Mouse (Mus musculus) kidney, embryonic 14.5 days (tissue): ENCODE results near the gene Clmp. TPM values are rescaled to one million over a fixed set of nuclear protein-coding genes. Genes with fewer than 3 reads are reported as not detected.
A peak's percentile ranks its signal among the peaks of the same experiment; 100 is the strongest.

ENCODE experiments used
- ATAC-seq: fragments of 200-750 bp; cut with Nextera tagmentation; 2 replicates; pipeline ENCODE4 v1.8.0; 2017; ENCODE audit warnings: moderate number of reproducible peaks, mild to moderate bottlenecking, moderate TSS enrichment, moderate library complexity; ENCODE audit not compliant: low FRiP score, low TSS enrichment
- H3K27ac ChIP-seq: fragments of 300-500 bp; sonication (generic); 2 replicates; pipeline ENCODE4 v1.5.1; 2014; ENCODE audit warnings: low read depth, mild to moderate bottlenecking, low read length, moderate library complexity, mixed read lengths
- H3K27me3 ChIP-seq: fragments of 300-500 bp; sonication (generic); 2 replicates; pipeline ENCODE4 v1.6.1; 2014; ENCODE audit warnings: mild to moderate bottlenecking, low read length; ENCODE audit not compliant: control insufficient read depth, insufficient read depth
- H3K36me3 ChIP-seq: fragments of 300-500 bp; sonication (generic); 2 replicates; pipeline ENCODE4 v1.6.1; 2014; ENCODE audit warnings: low read length, mixed read lengths; ENCODE audit not compliant: control insufficient read depth, insufficient read depth
- H3K4me1 ChIP-seq: fragments of 300-500 bp; sonication (generic); 2 replicates; pipeline ENCODE4 v1.6.1; 2014; ENCODE audit warnings: low read length, mixed read lengths; ENCODE audit not compliant: control insufficient read depth, insufficient read depth
- H3K4me2 ChIP-seq: fragments of 300-500 bp; sonication (generic); replicated peaks from 2 replicates; pipeline ENCODE4 v1.6.1; 2014; ENCODE audit warnings: low read depth, mild to moderate bottlenecking, low read length
- H3K4me3 ChIP-seq: fragments of 300-500 bp; sonication (generic); 2 replicates; pipeline ENCODE4 v1.5.1; 2014; ENCODE audit warnings: mild to moderate bottlenecking, low read length
- H3K9ac ChIP-seq: fragments of 300-500 bp; sonication (generic); 2 replicates; pipeline ENCODE4 v1.6.1; 2014; ENCODE audit warnings: low read depth, mild to moderate bottlenecking, low read length, moderate library complexity
- H3K9me3 ChIP-seq: fragments of 300-500 bp; sonication (generic); 2 replicates; pipeline ENCODE4 v1.6.1; 2016; ENCODE audit warnings: low read length; ENCODE audit not compliant: control insufficient read depth
- WGBS: fragments of 180-500 bp; shearing (Covaris S2); extraction: QIAGEN DNeasy Blood & Tissue Kit; methylation state at CpG from one replicate; pipeline ENCODE4 v1.1.7; 2014; 5-methylcytosine and 5-hydroxymethylcytosine counted together
- polyA plus RNA-seq: library from polyadenylated mRNA; unstranded; fragments of >200 nt; fragmentation: Nextera tagmentation; extraction: Ambion mirVana; gene quantifications from 2 replicates; pipeline ENCODE4 v1.2.1, GENCODE M21; 2014

The Clmp gene
- polyA plus RNA-seq, 1 experiment from 2014 or later, result 41.5 TPM

GRCm38 (mm10) chr9:40717875-40718185 is 32.1 kb downstream of the Clmp start:
- Histone ChIP-seq H3K9me3 (no peaks in the 10 kb centered on the region), H3K4me3 (no peak overlapping the region), H3K9ac (no peak overlapping the region), H3K4me1 (peaks cover 32% of the 10 kb centered on the region), H3K27me3 (no peaks in the 10 kb centered on the region), H3K27ac (peak overlapping the region; percentile 67; the same call in 1 of the 2 replicates), H3K4me2 (no peak overlapping the region; the same call in 1 of the 2 replicates), H3K36me3 (no peaks in the 10 kb centered on the region)
- peak; percentile 61 for ATAC-seq
- 6% methylated on average over 7 of the region's 7 CpGs for WGBS

GRCm38 (mm10) chr9:40720881-40721280 is 35.1 kb downstream of the Clmp start:
- H3K36me3 ChIP-seq, result no peaks in the 10 kb centered on the region
- H3K27ac ChIP-seq, result no peak overlapping the region
- no peaks in the 10 kb centered on the region for H3K9me3 ChIP-seq
- peaks cover 47% of the 10 kb centered on the region for H3K4me1 ChIP-seq
- 32% methylated on average over 7 of the region's 7 CpGs for WGBS
- H3K27me3 ChIP-seq, result no peaks in the 10 kb centered on the region
- ATAC-seq, result no peak
- H3K9ac ChIP-seq, result no peak overlapping the region
- no peak overlapping the region for H3K4me3 ChIP-seq
- no peak overlapping the region for H3K4me2 ChIP-seq

- peaks cover 26% of the 10 kb centered on the region; the same call in 1 of the 2 replicates for H3K4me1 ChIP-seq
- 34% methylated on average over 2 of the region's 2 CpGs for WGBS
- peak overlapping the region; percentile 74 for H3K27ac ChIP-seq
These were observed 37.6 kb downstream of the Clmp start for GRCm38 (mm10) chr9:40723311-40723772.

GRCm38 (mm10) chr9:40724978-40725377 is 39.2 kb downstream of the Clmp start:
- no peak overlapping the region for H3K4me3 ChIP-seq
- no peaks in the 10 kb centered on the region for H3K36me3 ChIP-seq
- H3K27ac ChIP-seq, result peak overlapping the region; percentile 6; the same call in 1 of the 2 replicates
- ATAC-seq, result 0 out of 2 replicates have a peak, but pooled peaks have one; percentile 42
- H3K27me3 ChIP-seq, result no peaks in the 10 kb centered on the region
- H3K9ac ChIP-seq, result no peak overlapping the region
- no peaks in the 10 kb centered on the region for H3K9me3 ChIP-seq
- H3K4me1 ChIP-seq, result peaks cover 26% of the 10 kb centered on the region; the same call in 1 of the 2 replicates
- H3K4me2 ChIP-seq, result no peak overlapping the region
- whole genome bisulfite sequencing, result 38% methylated on average over 5 of the region's 5 CpGs

More at GRCm38 (mm10) chr9:40723311-40723772, 37.6 kb downstream of the Clmp start:
- H3K27me3 ChIP-seq, result no peaks in the 10 kb centered on the region
- no peak for ATAC-seq
- no peaks in the 10 kb centered on the region for H3K36me3 ChIP-seq
- no peaks in the 10 kb centered on the region for H3K9me3 ChIP-seq
- H3K4me3 ChIP-seq, result no peak overlapping the region
- no peak overlapping the region for H3K9ac ChIP-seq
- H3K4me2 ChIP-seq, result no peak overlapping the region

- no peak overlapping the region for H3K27ac ChIP-seq
- ATAC-seq, result no peak
- H3K4me2 ChIP-seq, result no peak overlapping the region
- H3K4me1 ChIP-seq, result peaks cover 21% of the 10 kb centered on the region; the same call in 1 of the 2 replicates
- H3K27me3 ChIP-seq, result no peaks in the 10 kb centered on the region
- no peaks in the 10 kb centered on the region for H3K36me3 ChIP-seq
- no peaks in the 10 kb centered on the region for H3K9me3 ChIP-seq
- WGBS, result 86% methylated on average over 4 of the region's 4 CpGs
- H3K4me3 ChIP-seq, result no peak overlapping the region
- H3K9ac ChIP-seq, result no peak overlapping the region
These were observed 41.5 kb downstream of the Clmp start for GRCm38 (mm10) chr9:40727140-40727823.

- H3K4me2 ChIP-seq, result no peak overlapping the region
- H3K4me3 ChIP-seq, result no peak overlapping the region
- H3K27ac ChIP-seq, result no peak overlapping the region
- H3K4me1 ChIP-seq, result peaks cover 14% of the 10 kb centered on the region; the same call in 1 of the 2 replicates
- no peaks in the 10 kb centered on the region for H3K9me3 ChIP-seq
- no peak for ATAC-seq
- 67% methylated on average over 7 of the region's 7 CpGs for WGBS
- no peaks in the 10 kb centered on the region for H3K36me3 ChIP-seq
- no peak overlapping the region for H3K9ac ChIP-seq
- no peaks in the 10 kb centered on the region for H3K27me3 ChIP-seq
These were observed 42.2 kb downstream of the Clmp start for GRCm38 (mm10) chr9:40727824-40728495.

GRCm38 (mm10) chr9:40730302-40730700 is 44.5 kb downstream of the Clmp start:
- WGBS, result 45% methylated on average over 12 of the region's 12 CpGs
- Histone ChIP-seq H3K4me3 (peak overlapping the region; percentile 33; the same call in 1 of the 2 replicates), H3K36me3 (no peaks in the 10 kb centered on the region), H3K27me3 (no peaks in the 10 kb centered on the region), H3K9ac (0 out of 2 replicates have a peak overlapping the region, but pooled peaks have one; percentile 54), H3K4me1 (no peaks in the 10 kb centered on the region; the same call in 1 of the 2 replicates), H3K27ac (peak overlapping the region; percentile 93), H3K9me3 (no peaks in the 10 kb centered on the region), H3K4me2 (peak overlapping the region; percentile 53)
- ATAC-seq, result no peak; the same call in 1 of the 2 replicates

GRCm38 (mm10) chr9:40730701-40731590 is 45.2 kb downstream of the Clmp start:
- under 1% methylated on average over 35 of the region's 35 CpGs for WGBS

More at GRCm38 (mm10) chr9:40730701-40731590, 45.2 kb downstream of the Clmp start:
- Histone ChIP-seq H3K9me3 (no peaks in the 10 kb centered on the region), H3K4me1 (no peaks in the 10 kb centered on the region; the same call in 1 of the 2 replicates), H3K4me2 (peak overlapping the region; percentile 53), H3K36me3 (no peaks in the 10 kb centered on the region), H3K27ac (peak overlapping the region; percentile 93), H3K9ac (peak overlapping the region; percentile 54), H3K27me3 (no peaks in the 10 kb centered on the region), H3K4me3 (peak overlapping the region; percentile 33)
- peak; percentile 96 for ATAC-seq
